Mouse (Mus musculus): ENCODE measurements around the gene Als2cr12. TPM values are rescaled to one million over a fixed set of nuclear protein-coding genes. Genes with fewer than 3 reads are reported as not detected.
A peak's percentile ranks its signal among the peaks of the same experiment; 100 is the strongest.
"Not testable (repeated sequence)": the region's sequence is repeated elsewhere in the genome, so short reads cannot be mapped to it uniquely, and the experiment has no call there.

Gene Als2cr12
- polyA plus RNA-seq, 1 experiment from 2014 or later = not detected

DNA sequence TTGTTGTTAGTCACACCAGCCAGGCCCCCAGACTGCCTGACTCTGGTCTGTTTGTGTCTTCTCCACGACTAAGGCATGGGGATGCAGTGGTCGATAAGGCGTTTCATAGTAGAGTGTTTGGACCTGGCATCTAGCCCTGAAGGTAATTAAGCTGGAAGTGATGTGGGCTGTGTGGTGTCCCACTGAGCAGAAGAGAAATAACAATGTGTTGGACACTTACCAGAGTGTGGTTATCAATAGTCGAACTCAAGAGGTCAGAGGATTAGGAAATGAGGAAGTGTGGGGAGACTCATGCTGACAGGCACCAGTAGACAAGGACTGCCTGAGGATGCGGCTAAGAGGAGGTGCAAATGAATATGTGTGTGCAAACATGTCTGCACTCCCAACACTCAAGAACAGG lies 17.4 kb downstream of the Als2cr12 start:
- H3K27me3 ChIP-seq; H3K4me2 ChIP-seq; H3K9me3 ChIP-seq (replicated peaks); H3K36me3 ChIP-seq; H3K27ac ChIP-seq; H3K4me3 ChIP-seq; H3K9ac ChIP-seq; ATAC-seq (replicated peaks; ENCODE audit: insufficient number of reproducible peaks, insufficient read depth, low FRiP score, low read depth); H3K4me1 ChIP-seq (replicated peaks): not testable (repeated sequence)
- 33% methylated on average over 5 of the region's 5 CpGs for WGBS

DNA sequence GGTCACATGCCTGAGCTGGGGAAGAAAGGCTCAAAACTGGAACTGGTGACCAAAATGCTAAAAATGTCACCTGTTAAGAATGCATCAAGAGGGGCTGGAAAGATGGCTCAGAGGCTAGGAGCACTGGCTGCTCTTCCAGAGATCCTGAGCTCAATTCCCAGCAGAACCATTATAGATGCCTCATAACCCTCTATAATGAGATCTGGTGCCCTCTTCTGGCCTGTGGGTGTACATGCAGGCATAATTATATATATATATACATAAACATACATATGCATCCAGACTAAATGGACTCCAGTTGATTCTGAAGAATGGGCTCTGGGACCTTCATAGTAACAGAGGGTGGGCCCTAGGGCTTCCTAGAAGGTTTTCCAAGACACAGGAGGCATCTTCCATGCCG lies 18.2 kb downstream of the Als2cr12 start:
- no peaks in the 10 kb centered on the region for H3K9me3 ChIP-seq (replicated peaks)
- H3K4me3 ChIP-seq = no peak overlapping the region
- no peak overlapping the region for H3K9ac ChIP-seq
- H3K27me3 ChIP-seq = no peaks in the 10 kb centered on the region
- no peak for ATAC-seq (replicated peaks; ENCODE audit: insufficient number of reproducible peaks, insufficient read depth, low FRiP score, low read depth)
- WGBS = 86% methylated on average over 1 of the region's 1 CpGs
- H3K27ac ChIP-seq = no peak overlapping the region
- H3K4me2 ChIP-seq = no peak overlapping the region
- H3K36me3 ChIP-seq = no peaks in the 10 kb centered on the region
- no peaks in the 10 kb centered on the region for H3K4me1 ChIP-seq (replicated peaks)

DNA sequence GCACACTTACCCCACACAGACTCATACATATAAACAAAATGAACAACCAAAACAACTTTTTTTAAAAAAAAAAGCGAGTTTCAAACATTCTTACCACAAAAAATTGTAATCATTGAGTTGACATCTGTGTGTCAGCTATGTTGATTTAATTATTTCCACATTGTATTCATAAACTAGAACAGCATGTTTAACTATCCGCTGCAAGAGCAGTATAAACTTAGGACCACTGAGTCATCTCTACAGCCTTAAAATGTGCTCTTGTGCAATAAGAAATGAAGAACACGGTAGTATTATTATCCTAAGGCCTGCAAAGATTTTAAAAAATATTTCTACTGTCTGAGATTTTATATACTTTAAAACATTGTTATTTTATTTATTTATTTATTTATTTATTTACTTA lies 20.8 kb downstream of the Als2cr12 start:
- Histone ChIP-seq H3K9ac (no peak overlapping the region), H3K36me3 (no peaks in the 10 kb centered on the region), H3K27ac (no peak overlapping the region), H3K4me1 (replicated peaks) (no peaks in the 10 kb centered on the region), H3K4me2 (no peak overlapping the region), H3K27me3 (no peaks in the 10 kb centered on the region), H3K9me3 (replicated peaks) (no peaks in the 10 kb centered on the region), H3K4me3 (no peak overlapping the region)
- ATAC-seq (replicated peaks; ENCODE audit: insufficient number of reproducible peaks, insufficient read depth, low FRiP score, low read depth) = no peak
- 78% methylated on average over 3 of the region's 3 CpGs for WGBS

DNA sequence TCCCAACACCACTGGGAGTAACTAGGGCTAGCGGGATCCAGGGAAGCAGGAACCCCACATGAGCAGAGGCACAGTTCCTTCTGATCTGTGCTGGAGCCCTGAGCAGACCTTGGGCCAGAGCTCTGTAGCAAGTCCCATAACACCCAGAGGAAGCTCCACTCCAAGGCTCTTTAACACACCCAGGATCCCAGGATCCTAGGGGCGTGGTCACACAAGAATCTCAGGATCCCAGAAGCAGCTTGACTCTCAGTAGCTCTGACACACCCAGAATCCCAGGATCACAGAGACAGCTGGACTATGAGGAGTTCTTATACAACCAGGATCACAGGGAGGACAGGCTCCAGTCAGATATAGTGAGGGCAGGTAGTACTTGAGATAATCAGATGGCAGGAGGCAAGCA lies 23.7 kb downstream of the Als2cr12 start:
- Histone ChIP-seq H3K4me2 (no peak overlapping the region), H3K27ac (no peak overlapping the region), H3K27me3 (no peaks in the 10 kb centered on the region), H3K4me1 (replicated peaks) (no peaks in the 10 kb centered on the region), H3K9ac (no peak overlapping the region), H3K36me3 (no peaks in the 10 kb centered on the region), H3K4me3 (no peak overlapping the region), H3K9me3 (replicated peaks) (no peaks in the 10 kb centered on the region)
- WGBS = 82% methylated on average over 2 of the region's 2 CpGs
- ATAC-seq (replicated peaks; ENCODE audit: insufficient number of reproducible peaks, insufficient read depth, low FRiP score, low read depth) = no peak

DNA sequence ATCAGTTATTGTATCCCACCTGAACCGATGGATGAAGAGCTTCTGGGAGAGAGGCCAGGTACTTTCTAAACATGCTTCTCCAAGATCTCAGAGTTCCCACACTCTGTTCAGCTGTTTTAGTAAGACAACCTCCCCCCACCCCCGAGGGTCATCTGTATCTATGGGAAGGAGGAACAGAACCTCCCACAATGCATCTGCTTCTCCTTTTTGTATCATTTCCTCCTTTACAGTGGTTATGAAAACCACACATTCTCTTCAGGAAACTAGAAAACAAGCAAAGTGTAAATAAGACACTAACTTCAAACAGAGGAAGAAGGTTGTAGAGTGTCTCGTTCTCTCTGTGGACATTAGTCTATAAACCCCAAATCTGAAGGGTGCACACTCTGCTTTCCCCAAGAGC lies 26.2 kb downstream of the Als2cr12 start:
- H3K4me1 ChIP-seq (replicated peaks); ATAC-seq (replicated peaks; ENCODE audit: insufficient number of reproducible peaks, insufficient read depth, low FRiP score, low read depth); H3K36me3 ChIP-seq; H3K4me2 ChIP-seq; H3K27me3 ChIP-seq; H3K9ac ChIP-seq; H3K27ac ChIP-seq; H3K4me3 ChIP-seq; H3K9me3 ChIP-seq (replicated peaks): not testable (repeated sequence)
- 72% methylated on average over 3 of the region's 3 CpGs for WGBS

DNA sequence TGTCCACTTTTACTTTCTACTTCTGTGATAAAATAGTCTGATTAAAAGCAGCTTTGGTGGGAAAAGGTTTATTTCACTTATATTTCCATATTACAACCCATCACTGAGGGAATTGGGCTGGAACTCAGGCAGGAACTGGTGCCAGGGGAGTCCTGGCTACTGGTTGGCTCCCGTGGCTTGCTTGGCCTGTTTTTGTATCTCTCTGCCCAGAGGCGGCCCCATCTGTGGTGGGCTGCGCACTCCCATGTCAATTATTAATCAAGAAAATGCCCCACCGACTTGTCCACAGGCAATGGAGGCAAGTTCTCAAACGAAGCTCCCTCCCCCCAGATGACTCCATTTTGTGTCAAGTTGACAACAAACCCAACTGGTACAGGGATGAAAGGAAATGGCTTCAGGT lies 27.6 kb downstream of the Als2cr12 start:
- no peak for ATAC-seq (replicated peaks; ENCODE audit: insufficient number of reproducible peaks, insufficient read depth, low FRiP score, low read depth)
- Histone ChIP-seq H3K27me3 (no peaks in the 10 kb centered on the region), H3K4me2 (no peak overlapping the region), H3K36me3 (no peaks in the 10 kb centered on the region), H3K4me1 (replicated peaks) (no peaks in the 10 kb centered on the region), H3K9me3 (replicated peaks) (no peaks in the 10 kb centered on the region), H3K4me3 (no peak overlapping the region), H3K27ac (no peak overlapping the region), H3K9ac (no peak overlapping the region)
- WGBS = 79% methylated on average over 5 of the region's 5 CpGs

DNA sequence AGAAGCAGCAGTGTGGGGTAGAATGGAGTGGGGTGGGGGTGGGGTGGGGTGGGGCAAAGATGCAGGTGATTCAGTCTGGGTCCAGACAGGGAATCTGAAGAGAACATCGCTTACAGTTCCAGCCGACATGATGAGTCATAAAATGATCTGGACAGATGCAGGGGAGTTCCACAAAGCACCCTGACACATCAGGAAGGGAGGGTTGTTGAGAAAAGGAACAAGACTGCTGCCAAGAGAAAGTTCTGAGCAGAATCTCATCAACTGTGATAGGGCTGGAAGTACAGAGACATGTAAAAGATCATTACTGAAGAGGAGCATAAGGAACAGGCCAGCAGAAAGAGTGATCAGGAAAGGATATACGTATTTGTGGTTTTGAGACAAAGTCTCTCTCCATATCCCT lies 32.4 kb downstream of the Als2cr12 start:
- H3K9ac ChIP-seq; H3K4me1 ChIP-seq (replicated peaks); H3K9me3 ChIP-seq (replicated peaks); H3K4me3 ChIP-seq; H3K4me2 ChIP-seq; H3K36me3 ChIP-seq; ATAC-seq (replicated peaks; ENCODE audit: insufficient number of reproducible peaks, insufficient read depth, low FRiP score, low read depth); H3K27ac ChIP-seq; H3K27me3 ChIP-seq: not testable (repeated sequence)
- WGBS = 66% methylated on average over 3 of the region's 3 CpGs

DNA sequence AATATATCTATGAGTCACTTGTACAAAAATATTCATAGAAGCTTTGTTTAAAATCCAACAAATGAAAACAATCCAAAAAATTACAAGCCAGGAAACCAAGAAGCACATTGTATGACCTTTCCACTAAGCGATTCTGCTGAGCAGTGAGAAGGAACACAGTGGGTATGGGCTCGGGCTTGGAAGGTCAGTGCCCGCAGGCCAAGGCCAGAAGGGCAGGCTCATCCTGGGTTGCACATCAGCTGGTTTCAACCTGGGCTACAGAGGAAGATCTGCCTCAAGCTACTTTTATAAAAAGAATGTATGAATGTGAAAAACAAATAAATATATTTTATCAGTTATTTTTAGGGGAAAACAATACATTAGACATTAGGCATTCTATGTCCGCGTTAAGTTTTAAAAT lies 33.1 kb downstream of the Als2cr12 start:
- H3K4me1 ChIP-seq (replicated peaks); H3K4me3 ChIP-seq; ATAC-seq (replicated peaks; ENCODE audit: insufficient number of reproducible peaks, insufficient read depth, low FRiP score, low read depth); H3K9ac ChIP-seq; H3K27me3 ChIP-seq; H3K4me2 ChIP-seq; H3K9me3 ChIP-seq (replicated peaks); H3K27ac ChIP-seq; H3K36me3 ChIP-seq: not testable (repeated sequence)
- WGBS = 87% methylated on average over 5 of the region's 5 CpGs

DNA sequence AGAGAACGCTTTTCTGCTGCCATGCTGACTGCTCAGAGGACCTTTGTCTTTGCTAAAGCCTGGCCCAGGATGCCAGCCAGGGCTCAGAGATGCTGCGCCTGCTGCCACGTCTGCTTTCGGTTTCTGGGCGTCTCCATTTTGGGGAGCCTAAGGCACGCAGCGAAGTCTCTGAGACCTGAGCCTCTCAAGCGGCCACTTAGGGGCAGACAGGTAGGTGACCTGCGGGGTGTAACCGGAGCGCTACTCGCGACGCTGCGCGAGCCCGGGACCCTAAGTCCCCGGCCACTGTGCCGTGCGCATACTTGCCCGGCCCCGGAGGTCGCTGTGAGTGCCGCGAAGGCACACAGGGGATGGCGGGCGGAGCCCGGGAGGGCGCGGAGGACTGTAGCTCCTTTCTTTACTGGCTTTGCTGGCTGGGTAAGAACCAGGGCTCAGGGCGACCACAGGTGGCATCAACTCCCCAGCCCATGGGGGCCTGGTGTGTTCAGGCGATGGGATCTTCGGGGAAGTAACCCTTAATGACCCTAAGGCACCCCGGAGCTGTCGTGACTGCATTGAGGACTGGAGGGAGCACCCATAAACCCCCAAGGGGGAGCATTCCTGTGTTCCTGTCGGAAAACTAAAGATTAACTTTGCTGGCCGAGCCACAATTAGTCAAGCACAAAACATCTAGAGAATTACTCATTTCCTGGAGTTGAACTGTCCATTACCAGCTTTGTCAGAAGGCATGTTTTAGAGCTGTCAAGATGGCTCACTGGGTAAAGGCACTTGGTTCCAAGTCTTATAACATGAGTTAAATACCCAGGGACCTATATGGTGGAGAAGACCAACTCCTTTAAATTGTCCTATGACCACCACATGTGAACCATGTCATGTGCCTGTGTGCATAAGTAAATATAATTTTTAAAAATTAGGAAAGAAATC lies 43.0 kb downstream of the Als2cr12 start:
- no peaks in the 10 kb centered on the region for H3K36me3 ChIP-seq
- no peaks in the 10 kb centered on the region for H3K4me1 ChIP-seq (replicated peaks)
- under 1% methylated on average over 37 of the region's 37 CpGs for WGBS
- H3K9ac ChIP-seq = peak overlapping the region; percentile 72
- H3K27me3 ChIP-seq = no peaks in the 10 kb centered on the region
- peak overlapping the region; percentile 67 for H3K4me2 ChIP-seq
- H3K4me3 ChIP-seq = peak overlapping the region; percentile 85
- ATAC-seq (replicated peaks; ENCODE audit: insufficient number of reproducible peaks, insufficient read depth, low FRiP score, low read depth) = no peak; the same call in 1 of the 2 replicates
- no peaks in the 10 kb centered on the region for H3K9me3 ChIP-seq (replicated peaks)
- 0 out of 2 replicates have a peak overlapping the region, but pooled peaks have one; percentile 45 for H3K27ac ChIP-seq

DNA sequence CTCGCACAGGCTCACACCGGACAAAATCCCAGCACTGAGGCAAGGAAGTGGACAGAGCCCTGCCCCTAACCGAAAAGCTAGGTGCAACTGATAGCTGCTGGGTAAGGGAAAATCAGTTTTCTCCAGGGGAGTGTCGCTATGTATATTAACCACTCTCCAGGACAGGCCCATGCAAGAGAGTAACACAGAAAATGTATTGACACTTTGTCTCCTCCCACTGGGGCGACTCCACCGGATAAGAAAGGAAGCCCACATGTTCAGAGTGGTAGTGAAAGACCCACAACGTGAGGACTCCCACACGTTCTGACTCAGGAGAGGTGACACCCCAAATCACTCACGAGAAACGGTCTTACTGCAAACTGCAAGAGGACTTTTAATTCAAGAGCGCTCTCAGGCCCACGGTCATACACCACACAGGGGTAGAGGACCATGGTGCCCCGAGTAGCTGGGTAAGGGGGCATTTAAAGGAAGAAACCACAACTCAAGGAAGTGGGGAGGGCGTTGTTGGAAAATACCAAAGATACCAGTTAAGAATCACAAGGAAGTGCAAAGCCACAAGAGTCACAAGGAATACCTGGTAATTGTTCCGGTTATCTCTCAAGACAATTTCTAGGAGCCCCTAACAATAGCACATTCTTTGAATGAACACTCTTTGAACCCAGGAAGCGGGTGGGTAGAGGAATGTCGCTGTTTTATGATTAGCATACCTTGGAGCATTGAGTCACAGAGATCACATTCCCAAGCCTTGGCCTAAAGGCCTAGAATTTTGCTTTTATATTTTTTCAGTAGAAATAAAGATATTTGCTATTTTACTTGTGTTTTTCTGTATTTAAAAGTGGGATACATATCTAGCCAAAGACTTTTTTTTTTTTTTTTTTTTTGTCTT lies 44.0 kb downstream of the Als2cr12 start:
- H3K27ac ChIP-seq; H3K9ac ChIP-seq; H3K27me3 ChIP-seq; H3K36me3 ChIP-seq; H3K4me1 ChIP-seq (replicated peaks); H3K9me3 ChIP-seq (replicated peaks); ATAC-seq (replicated peaks; ENCODE audit: insufficient number of reproducible peaks, insufficient read depth, low FRiP score, low read depth): not testable (repeated sequence)
- peak overlapping the region; percentile 85 for H3K4me3 ChIP-seq
- H3K4me2 ChIP-seq = peak overlapping the region; percentile 67
- 76% methylated on average over 17 of the region's 17 CpGs for WGBS

DNA sequence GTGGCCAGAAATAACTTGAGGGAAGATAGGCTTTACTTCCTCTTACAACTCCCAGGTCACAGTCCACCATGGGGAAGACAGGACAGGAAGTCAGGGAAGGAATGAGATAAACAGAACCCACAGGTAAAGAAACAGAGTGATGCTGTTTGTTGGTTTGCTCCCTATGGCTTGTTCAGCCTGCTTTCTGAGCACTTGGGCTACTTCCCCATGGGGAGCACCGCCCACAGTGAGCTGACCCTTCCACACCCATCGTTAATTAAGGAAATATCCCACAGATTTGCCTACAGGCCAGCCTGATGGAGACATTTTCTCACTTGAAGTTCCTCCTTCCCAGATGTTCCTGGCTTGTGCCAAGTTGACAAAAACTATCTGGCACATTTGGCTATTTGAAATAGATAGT lies 66.9 kb downstream of the Als2cr12 start:
- not testable (repeated sequence) for H3K36me3 ChIP-seq; H3K4me2 ChIP-seq; ATAC-seq (replicated peaks; ENCODE audit: insufficient number of reproducible peaks, insufficient read depth, low FRiP score, low read depth); H3K27me3 ChIP-seq; H3K9ac ChIP-seq; H3K4me1 ChIP-seq (replicated peaks); H3K9me3 ChIP-seq (replicated peaks); H3K27ac ChIP-seq; H3K4me3 ChIP-seq
- WGBS = 73% methylated on average over 2 of the region's 2 CpGs

Measured in heart, embryonic 15.5 days (tissue).